Mouse (Mus musculus): ENCODE measurements around the gene Gm6020. TPM values are rescaled to one million over a fixed set of nuclear protein-coding genes. Genes with fewer than 3 reads are reported as not detected.

Gm6020 gene
- polyA plus RNA-seq, 1 experiment: not detected

- Histone ChIP-seq H3K4me1 (ENCODE audit: control insufficient read depth) (peaks cover 31% of the 10 kb centered on the region), H3K9me3 (ENCODE audit: control insufficient read depth, low read length) (peaks cover 38% of the 10 kb centered on the region), H3K36me3 (ENCODE audit: control insufficient read depth) (no peaks in the 10 kb centered on the region), H3K27me3 (ENCODE audit: control insufficient read depth) (peaks cover 16% of the 10 kb centered on the region), H3K4me3 (replicated peaks) (no peak overlapping the region)
- no peak for TF ChIP-seq GATA1 (IDR thresholded peaks at IDR 0.05; ENCODE audit: low read length)
- TF ChIP-seq TAL1 (IDR thresholded peaks at IDR 0.05; ENCODE audit: low read length): no peak
These were observed 40.1 kb downstream of the Gm6020 start for GRCm38 (mm10) chr19:61223706-61224328.

GRCm38 (mm10) chr19:61224678-61225525, 41.2 kb downstream of the Gm6020 start:
- Histone ChIP-seq H3K36me3 (ENCODE audit: control insufficient read depth) (no peaks in the 10 kb centered on the region), H3K9me3 (ENCODE audit: control insufficient read depth, low read length) (peaks cover 38% of the 10 kb centered on the region), H3K4me1 (ENCODE audit: control insufficient read depth) (peaks cover 31% of the 10 kb centered on the region), H3K4me3 (replicated peaks) (peak overlapping the region; percentile 71), H3K27me3 (ENCODE audit: control insufficient read depth) (peaks cover 16% of the 10 kb centered on the region)
- TF ChIP-seq TAL1 (IDR thresholded peaks at IDR 0.05; ENCODE audit: low read length): no peak
- no peak for TF ChIP-seq GATA1 (IDR thresholded peaks at IDR 0.05; ENCODE audit: low read length)

- Histone ChIP-seq H3K9me3 (ENCODE audit: control insufficient read depth, low read length) (peaks cover 38% of the 10 kb centered on the region), H3K4me1 (ENCODE audit: control insufficient read depth) (peaks cover 31% of the 10 kb centered on the region), H3K27me3 (ENCODE audit: control insufficient read depth) (peaks cover 16% of the 10 kb centered on the region), H3K4me3 (replicated peaks) (peak overlapping the region; percentile 71), H3K36me3 (ENCODE audit: control insufficient read depth) (no peaks in the 10 kb centered on the region)
- TF ChIP-seq GATA1 (IDR thresholded peaks at IDR 0.05; ENCODE audit: low read length): no peak
- TF ChIP-seq TAL1 (IDR thresholded peaks at IDR 0.05; ENCODE audit: low read length): no peak
These were observed 42.1 kb downstream of the Gm6020 start for GRCm38 (mm10) chr19:61225526-61226400.

GRCm38 (mm10) chr19:61226401-61226927, 42.8 kb downstream of the Gm6020 start:
- Histone ChIP-seq H3K4me3 (replicated peaks) (peak overlapping the region; percentile 71), H3K4me1 (ENCODE audit: control insufficient read depth) (peaks cover 31% of the 10 kb centered on the region)
- TF ChIP-seq GATA1 (IDR thresholded peaks at IDR 0.05; ENCODE audit: low read length): no peak
- no peak for TF ChIP-seq TAL1 (IDR thresholded peaks at IDR 0.05; ENCODE audit: low read length)

GRCm38 (mm10) chr19:61226928-61227854, 43.5 kb downstream of the Gm6020 start:
- TF ChIP-seq GATA1 (IDR thresholded peaks at IDR 0.05; ENCODE audit: low read length): no peak
- TF ChIP-seq TAL1 (IDR thresholded peaks at IDR 0.05; ENCODE audit: low read length): no peak
- no peaks in the 10 kb centered on the region for H3K36me3 ChIP-seq (ENCODE audit: control insufficient read depth)
- peaks cover 16% of the 10 kb centered on the region for H3K27me3 ChIP-seq (ENCODE audit: control insufficient read depth)
- peak overlapping the region; percentile 71 for H3K4me3 ChIP-seq (replicated peaks)
- H3K9me3 ChIP-seq (ENCODE audit: control insufficient read depth, low read length): peaks cover 38% of the 10 kb centered on the region
- peaks cover 31% of the 10 kb centered on the region for H3K4me1 ChIP-seq (ENCODE audit: control insufficient read depth)

More at GRCm38 (mm10) chr19:61226401-61226927, 42.8 kb downstream of the Gm6020 start:
- H3K27me3 ChIP-seq (ENCODE audit: control insufficient read depth): peaks cover 16% of the 10 kb centered on the region
- no peaks in the 10 kb centered on the region for H3K36me3 ChIP-seq (ENCODE audit: control insufficient read depth)
- H3K9me3 ChIP-seq (ENCODE audit: control insufficient read depth, low read length): peaks cover 38% of the 10 kb centered on the region

- H3K4me1 ChIP-seq (ENCODE audit: control insufficient read depth): peaks cover 31% of the 10 kb centered on the region
- no peaks in the 10 kb centered on the region for H3K36me3 ChIP-seq (ENCODE audit: control insufficient read depth)
- TF ChIP-seq TAL1 (IDR thresholded peaks at IDR 0.05; ENCODE audit: low read length) (no peak), GATA1 (IDR thresholded peaks at IDR 0.05; ENCODE audit: low read length) (no peak)
- H3K27me3 ChIP-seq (ENCODE audit: control insufficient read depth): peaks cover 16% of the 10 kb centered on the region
- H3K9me3 ChIP-seq (ENCODE audit: control insufficient read depth, low read length): peaks cover 38% of the 10 kb centered on the region
- H3K4me3 ChIP-seq (replicated peaks): peak within 1 kb of the TSS; percentile 71
These were observed 44.4 kb downstream of the Gm6020 start, which contains the start of gene Csf2ra for GRCm38 (mm10) chr19:61227941-61228701. Csf2ra (minus strand) TSS chr19:61228429.

Other genes with a start within 250 kb of the Gm6020 start
- 0.04 and 0.05 TPM in 2 replicates for gene Zfp950, start 43.0 kb upstream of the Gm6020 start, polyA plus RNA-seq (2012)
- gene Gm7102, start 7.6 kb upstream of the Gm6020 start, polyA plus RNA-seq (2012): not detected in 2 replicates
- 0.78 and 1.2 TPM in 2 replicates for gene Csf2ra, start 44.5 kb downstream of the Gm6020 start, polyA plus RNA-seq (2012)
- not detected in 2 replicates for gene Gm21060, start 113.2 kb downstream of the Gm6020 start, polyA plus RNA-seq (2012)